Mouse (Mus musculus) midbrain, embryonic 11.5 days (tissue): ENCODE results near the gene Kcnmb2. TPM values are rescaled to one million over a fixed set of nuclear protein-coding genes. Genes with fewer than 3 reads are reported as not detected.

ENCODE experiments used
- ATAC-seq: fragments of 200-750 bp; cut with Nextera tagmentation; 2 replicates; pipeline ENCODE4 v1.8.0; 2017; ENCODE audit warnings: moderate TSS enrichment, moderate library complexity; ENCODE audit not compliant: low FRiP score
- DNase-seq: peaks from one replicate; pipeline ENCODE4 v3.0.0; 2015; ENCODE audit warnings: low spot score; ENCODE audit errors: missing footprints
- H3K27ac ChIP-seq: fragments of 300-500 bp; sonication (generic); 2 replicates; pipeline ENCODE4 v1.5.1; 2014; ENCODE audit warnings: low read depth, low read length
- H3K27me3 ChIP-seq: fragments of 300-500 bp; sonication (generic); 2 replicates; pipeline ENCODE4 v1.6.1; 2014; ENCODE audit warnings: mild to moderate bottlenecking, low read length, moderate library complexity, mixed read lengths; ENCODE audit not compliant: control insufficient read depth, insufficient read depth
- H3K36me3 ChIP-seq: fragments of 300-500 bp; sonication (generic); 2 replicates; pipeline ENCODE4 v1.6.1; 2014; ENCODE audit warnings: mild to moderate bottlenecking, low read length, moderate library complexity, mixed read lengths; ENCODE audit not compliant: control insufficient read depth, insufficient read depth
- H3K4me1 ChIP-seq: fragments of 300-500 bp; sonication (generic); 2 replicates; pipeline ENCODE4 v1.6.1; 2014; ENCODE audit warnings: low read length; ENCODE audit not compliant: control insufficient read depth, insufficient read depth
- H3K4me2 ChIP-seq: fragments of 300-500 bp; sonication (generic); 2 replicates; pipeline ENCODE4 v1.6.1; 2014; ENCODE audit warnings: mild to moderate bottlenecking, moderate library complexity
- H3K4me3 ChIP-seq: fragments of 300-500 bp; sonication (generic); 2 replicates; pipeline ENCODE4 v1.5.1; 2014; ENCODE audit warnings: low read depth, low read length
- H3K9ac ChIP-seq: fragments of 300-500 bp; sonication (generic); 2 replicates; pipeline ENCODE4 v1.6.1; 2014; ENCODE audit warnings: low read length
- H3K9me3 ChIP-seq: fragments of 300-500 bp; sonication (generic); 2 replicates; pipeline ENCODE4 v1.6.1; 2016; ENCODE audit warnings: low read length; ENCODE audit not compliant: control insufficient read depth
- WGBS: fragments of 180-500 bp; shearing (Covaris S2); extraction: QIAGEN DNeasy Blood & Tissue Kit; methylation state at CpG from one replicate; pipeline ENCODE4 v1.1.7; 2014; 5-methylcytosine and 5-hydroxymethylcytosine counted together
- polyA plus RNA-seq: library from polyadenylated mRNA; unstranded; fragments of >200 nt; fragmentation: Nextera tagmentation; extraction: Ambion mirVana; gene quantifications from 2 replicates; pipeline ENCODE4 v1.2.1, GENCODE M21; 2014

Kcnmb2 gene
- polyA plus RNA-seq, 1 experiment from 2014 or later, result 2.1 TPM

DNA sequence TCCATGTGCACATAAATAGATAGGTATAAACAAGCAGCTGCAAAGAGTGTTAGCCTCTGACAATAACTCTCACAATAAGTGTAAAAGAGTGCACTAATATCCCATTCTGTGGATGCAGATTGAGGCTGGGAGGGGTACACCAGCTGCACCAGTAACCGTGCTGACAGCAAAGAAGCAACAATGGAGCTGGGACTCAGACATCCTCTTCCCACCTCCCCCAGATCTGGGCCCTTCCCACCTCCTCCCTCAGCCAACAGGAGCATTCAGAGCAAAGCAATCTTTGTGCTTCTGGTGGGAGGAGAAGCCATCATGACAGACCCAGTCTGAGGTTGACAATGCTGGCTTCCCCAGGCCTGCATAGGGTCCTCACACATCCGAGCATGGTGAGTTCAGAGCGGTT, 242.3 kb downstream of the Kcnmb2 start:
- ATAC-seq (no peak), DNase-seq (no peak)
- no peak overlapping the region for H3K4me3 ChIP-seq
- no peak overlapping the region for H3K9ac ChIP-seq
- H3K9me3 ChIP-seq, result no peaks in the 10 kb centered on the region
- no peak overlapping the region for H3K4me2 ChIP-seq
- H3K27ac ChIP-seq, result no peak overlapping the region
- no peaks in the 10 kb centered on the region for H3K4me1 ChIP-seq
- no peaks in the 10 kb centered on the region for H3K27me3 ChIP-seq
- no peaks in the 10 kb centered on the region for H3K36me3 ChIP-seq
- WGBS, result 71% methylated on average over 3 of the region's 3 CpGs

DNA sequence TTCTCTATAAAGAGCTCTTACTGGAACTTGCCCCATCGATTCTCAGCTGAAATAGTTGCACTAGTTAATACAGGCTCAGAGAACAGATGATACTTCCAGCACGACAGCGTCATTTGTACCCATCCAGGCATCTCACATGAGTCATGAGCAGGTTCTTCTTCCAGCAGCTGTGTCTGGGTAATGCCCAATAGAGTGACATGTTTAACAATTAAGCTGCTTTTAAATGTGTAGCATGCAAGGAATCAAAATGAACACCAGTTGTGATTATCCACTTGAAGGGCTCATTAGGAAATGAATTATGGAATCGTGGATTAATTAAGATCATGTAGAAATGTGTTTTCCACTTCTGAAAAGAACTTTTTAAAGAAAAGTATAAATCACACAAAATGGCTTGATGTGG, 245.4 kb downstream of the Kcnmb2 start:
- H3K36me3 ChIP-seq, result no peaks in the 10 kb centered on the region
- H3K27me3 ChIP-seq, result no peaks in the 10 kb centered on the region
- WGBS, result 91% methylated on average over 4 of the region's 4 CpGs
- no peak overlapping the region for H3K9ac ChIP-seq
- H3K9me3 ChIP-seq, result no peaks in the 10 kb centered on the region
- H3K27ac ChIP-seq, result no peak overlapping the region
- H3K4me3 ChIP-seq, result no peak overlapping the region
- no peak for ATAC-seq
- no peaks in the 10 kb centered on the region for H3K4me1 ChIP-seq
- H3K4me2 ChIP-seq, result no peak overlapping the region
- DNase-seq, result peak; percentile 67

DNA sequence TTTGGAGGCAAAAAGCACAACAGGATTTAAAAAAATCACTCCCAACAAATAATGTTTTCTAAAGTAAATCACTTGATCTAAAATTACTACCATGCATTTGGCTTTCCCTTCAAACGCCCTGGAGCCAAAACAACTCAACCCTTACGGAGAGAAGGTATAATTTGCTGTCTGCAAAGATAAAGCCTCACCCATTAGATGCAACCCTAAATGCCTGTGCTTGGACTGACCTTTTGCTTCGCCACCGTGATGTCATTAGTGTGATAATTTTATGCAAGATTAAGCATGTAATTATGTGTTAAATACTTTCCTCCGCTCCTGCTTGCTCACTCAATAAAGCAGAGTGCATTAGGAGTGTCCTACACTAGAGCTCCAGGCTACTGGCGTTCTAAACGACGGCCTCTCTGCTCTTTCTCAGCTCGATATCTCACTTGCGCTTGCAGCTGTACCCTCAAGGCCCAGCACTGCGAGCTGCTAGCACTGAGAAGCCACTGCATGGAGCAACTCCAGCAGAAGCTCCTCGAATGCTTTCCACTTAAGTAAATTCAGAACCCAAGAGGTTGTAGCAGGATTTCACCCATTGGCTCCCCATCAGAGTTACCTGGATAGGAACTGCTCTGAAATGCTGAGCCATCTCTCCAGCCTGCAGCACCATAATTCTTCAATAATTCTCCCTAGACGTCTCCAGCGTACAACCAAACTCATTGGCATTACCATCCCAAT, 247.7 kb downstream of the Kcnmb2 start:
- H3K9ac ChIP-seq, result no peak overlapping the region
- peak; percentile 72 for DNase-seq
- H3K4me3 ChIP-seq, result no peak overlapping the region
- no peak overlapping the region for H3K4me2 ChIP-seq
- H3K27me3 ChIP-seq, result no peaks in the 10 kb centered on the region
- no peaks in the 10 kb centered on the region for H3K36me3 ChIP-seq
- H3K9me3 ChIP-seq, result no peaks in the 10 kb centered on the region
- WGBS, result 79% methylated on average over 14 of the region's 14 CpGs
- H3K27ac ChIP-seq, result no peak overlapping the region
- no peaks in the 10 kb centered on the region for H3K4me1 ChIP-seq
- no peak for ATAC-seq

DNA sequence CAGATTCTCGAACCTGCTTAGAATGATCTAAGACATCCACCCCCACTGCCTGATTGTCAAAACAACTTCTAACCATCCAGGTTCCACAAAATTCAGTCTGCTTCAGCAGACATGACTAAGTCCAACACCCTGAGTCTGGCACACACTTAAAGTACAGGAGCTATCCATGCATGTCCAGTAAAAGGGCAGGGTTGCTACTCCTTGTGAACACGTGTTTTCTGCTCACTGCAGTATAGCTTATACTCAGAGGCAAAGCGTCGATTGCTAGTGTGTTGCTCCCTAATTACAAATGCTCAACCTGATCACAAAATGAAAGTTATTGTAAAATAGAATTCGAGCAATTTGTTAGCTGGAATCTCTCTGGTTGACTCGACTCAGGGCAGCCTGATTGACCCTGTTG, 278.2 kb downstream of the Kcnmb2 start:
- H3K36me3 ChIP-seq, result no peaks in the 10 kb centered on the region
- H3K27ac ChIP-seq, result no peak overlapping the region
- DNase-seq, result no peak
- H3K4me1 ChIP-seq, result no peaks in the 10 kb centered on the region
- no peak overlapping the region for H3K9ac ChIP-seq
- WGBS, result 77% methylated on average over 6 of the region's 6 CpGs
- no peak for ATAC-seq
- no peaks in the 10 kb centered on the region for H3K27me3 ChIP-seq
- no peak overlapping the region for H3K4me2 ChIP-seq
- no peaks in the 10 kb centered on the region for H3K9me3 ChIP-seq
- no peak overlapping the region for H3K4me3 ChIP-seq

DNA sequence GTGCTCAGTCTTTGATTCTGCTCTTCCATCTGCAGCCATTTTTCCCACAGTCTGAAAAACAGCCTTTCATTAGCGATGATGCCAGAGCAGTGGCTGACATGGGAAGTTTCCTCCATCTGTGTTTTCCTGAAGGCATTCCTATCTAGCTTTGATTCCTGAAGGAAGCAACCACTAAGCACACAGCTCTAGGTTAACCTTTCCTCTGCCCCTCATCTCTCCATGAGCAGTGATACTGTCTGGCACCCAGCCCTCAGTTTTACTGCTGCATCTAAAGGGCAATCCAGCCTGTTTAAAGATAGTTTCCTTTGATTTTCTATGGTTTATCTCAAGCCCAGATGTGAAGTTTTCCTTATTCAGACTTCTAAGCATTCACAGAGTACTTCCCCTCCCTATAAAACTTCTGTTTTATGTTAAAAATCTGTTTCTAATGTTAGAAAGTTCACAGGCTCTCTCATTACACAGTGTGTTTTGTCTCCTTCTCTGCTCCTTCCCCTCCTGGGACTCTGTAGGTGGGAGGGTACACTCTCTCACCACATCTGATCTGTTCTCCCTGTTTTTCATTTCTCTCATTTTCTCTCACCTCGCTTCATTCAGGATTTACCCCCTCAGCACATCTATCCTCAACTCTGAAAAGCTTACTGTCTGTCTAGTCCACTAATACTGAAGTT, 283.7 kb downstream of the Kcnmb2 start:
- H3K9ac ChIP-seq, result no peak overlapping the region
- no peaks in the 10 kb centered on the region for H3K27me3 ChIP-seq
- H3K27ac ChIP-seq, result no peak overlapping the region
- no peaks in the 10 kb centered on the region for H3K4me1 ChIP-seq
- no peak overlapping the region for H3K4me3 ChIP-seq
- no peaks in the 10 kb centered on the region for H3K9me3 ChIP-seq
- H3K4me2 ChIP-seq, result no peak overlapping the region
- no peaks in the 10 kb centered on the region for H3K36me3 ChIP-seq
- DNase-seq (no peak), ATAC-seq (no peak)
- WGBS, result 75% methylated on average over 2 of the region's 2 CpGs

DNA sequence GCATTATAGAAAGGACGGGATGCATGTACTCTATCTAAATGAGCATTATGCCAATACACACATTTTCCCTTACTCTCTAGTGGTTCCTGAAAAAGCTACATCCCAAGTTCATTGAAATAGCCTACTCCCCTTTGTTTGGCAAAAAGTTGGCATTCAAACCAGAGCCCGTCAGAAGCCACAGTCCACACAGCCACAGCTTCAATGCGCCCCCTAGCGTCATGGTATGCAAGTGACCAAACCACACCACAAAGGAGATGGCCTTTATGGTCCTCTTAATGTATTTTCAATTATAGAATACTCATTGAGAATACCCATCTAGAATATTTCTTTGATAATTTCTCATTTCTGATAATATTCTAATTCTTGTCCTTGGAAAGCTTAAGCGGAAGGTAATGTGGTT, 286.2 kb downstream of the Kcnmb2 start:
- Histone ChIP-seq H3K9me3 (no peaks in the 10 kb centered on the region), H3K4me2 (no peak overlapping the region), H3K9ac (no peak overlapping the region), H3K27me3 (no peaks in the 10 kb centered on the region), H3K27ac (no peak overlapping the region), H3K4me3 (no peak overlapping the region), H3K36me3 (no peaks in the 10 kb centered on the region), H3K4me1 (no peaks in the 10 kb centered on the region)
- peak; percentile 71; the same call in 1 of the 2 replicates for ATAC-seq
- peak; percentile 91 for DNase-seq
- WGBS, result 29% methylated on average over 5 of the region's 5 CpGs

DNA sequence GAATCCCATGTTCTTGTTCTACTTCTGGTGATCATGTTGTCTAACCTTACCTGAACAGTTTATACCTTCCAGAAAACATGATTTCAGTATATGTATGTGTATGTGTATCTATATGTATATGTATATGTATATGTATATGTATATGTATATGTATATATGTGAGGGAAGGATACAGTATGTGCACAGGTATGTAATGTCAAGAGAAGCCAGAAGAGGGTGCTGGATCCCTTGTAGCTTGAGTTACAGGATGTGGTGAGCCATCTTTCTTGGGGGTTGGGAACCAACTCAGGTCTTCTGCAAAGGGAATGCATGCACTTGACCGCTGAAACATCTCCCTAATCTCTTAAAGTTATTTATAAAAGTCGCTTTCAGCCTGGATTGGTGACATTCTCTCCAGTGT, 286.6 kb downstream of the Kcnmb2 start:
- Histone ChIP-seq H3K9me3 (no peaks in the 10 kb centered on the region), H3K9ac (no peak overlapping the region), H3K4me3 (no peak overlapping the region), H3K4me1 (no peaks in the 10 kb centered on the region), H3K27me3 (no peaks in the 10 kb centered on the region), H3K4me2 (no peak overlapping the region), H3K36me3 (no peaks in the 10 kb centered on the region), H3K27ac (no peak overlapping the region)
- ATAC-seq (peak; percentile 61; the same call in 1 of the 2 replicates), DNase-seq (no peak)
- 89% methylated on average over 2 of the region's 2 CpGs for WGBS

DNA sequence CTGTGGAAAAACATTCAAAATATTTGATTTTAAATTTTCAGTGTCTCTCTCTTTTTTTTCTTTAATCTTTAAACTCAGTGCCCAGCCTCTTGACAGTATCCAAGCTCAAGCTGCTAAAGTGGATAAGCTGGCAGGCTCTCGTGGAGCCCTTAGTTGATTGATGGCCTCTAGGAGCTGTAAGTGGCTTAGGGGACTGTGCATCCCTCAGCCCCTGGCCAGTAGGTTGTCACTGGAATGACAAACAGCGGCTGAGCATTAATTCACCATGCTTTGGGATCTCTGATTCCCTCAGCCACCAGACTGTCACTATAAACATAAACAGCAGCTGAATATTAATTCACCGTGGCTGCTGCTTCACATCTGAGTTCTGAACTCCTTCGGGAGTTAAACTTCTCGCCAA, 287.6 kb downstream of the Kcnmb2 start:
- no peak overlapping the region for H3K27ac ChIP-seq
- no peaks in the 10 kb centered on the region for H3K27me3 ChIP-seq
- no peak for DNase-seq
- no peak overlapping the region for H3K4me3 ChIP-seq
- no peak overlapping the region for H3K9ac ChIP-seq
- H3K9me3 ChIP-seq, result no peaks in the 10 kb centered on the region
- WGBS, result 63% methylated on average over 5 of the region's 5 CpGs
- peak; percentile 63; the same call in 1 of the 2 replicates for ATAC-seq
- H3K36me3 ChIP-seq, result no peaks in the 10 kb centered on the region
- H3K4me1 ChIP-seq, result no peaks in the 10 kb centered on the region
- H3K4me2 ChIP-seq, result no peak overlapping the region

DNA sequence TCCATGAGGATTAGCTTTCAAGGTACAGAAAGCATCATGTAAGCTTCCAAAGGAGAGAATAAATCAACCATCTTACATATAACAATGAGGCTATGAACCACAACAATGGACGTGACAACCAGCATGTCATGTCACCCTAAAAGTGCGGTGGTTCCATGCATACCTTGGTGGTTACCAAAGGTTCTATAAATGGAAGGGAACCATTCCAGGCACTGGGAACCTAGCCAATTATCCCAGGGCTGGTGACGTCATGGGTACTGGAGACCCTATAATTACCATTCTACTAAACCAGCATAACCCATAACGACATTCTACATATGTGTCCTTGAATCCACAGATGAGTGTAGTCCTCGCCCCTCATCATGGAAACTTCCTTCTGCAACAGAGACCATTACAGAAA, 291.7 kb downstream of the Kcnmb2 start:
- Histone ChIP-seq H3K9me3 (no peaks in the 10 kb centered on the region), H3K36me3 (no peaks in the 10 kb centered on the region), H3K9ac (no peak overlapping the region), H3K27me3 (no peaks in the 10 kb centered on the region), H3K4me2 (no peak overlapping the region), H3K27ac (no peak overlapping the region), H3K4me1 (no peaks in the 10 kb centered on the region), H3K4me3 (no peak overlapping the region)
- DNase-seq, result no peak
- 89% methylated on average over 5 of the region's 5 CpGs for whole genome bisulfite sequencing
- no peak for ATAC-seq
